Mouse (Mus musculus) heart, postnatal 25 days (tissue): Measurements from ENCODE around the gene Dido1. TPM values are rescaled to one million over a fixed set of nuclear protein-coding genes. Genes with fewer than 3 reads are reported as not detected.

Source experiments
- DNase-seq: peaks from one replicate; pipeline ENCODE4 v3.0.0; 2022; ENCODE audit warnings: low spot score
- intact Hi-C: fragments of 180-260 bp; cut with DNase I; formaldehyde crosslinking; loops from one replicate; pipeline ENCODE4 v1.15.1; 2025
- total RNA-seq, 2 experiments: library from RNA; stranded (reverse); gene quantifications; 2 replicates each; pipeline ENCODE4 v1.2.3; 2021

Gene Dido1
- total RNA-seq, 2 experiments from 2014 or later: 27.2 to 31.4 TPM

- DNase-seq: no peak
- intact Hi-C loops: loop anchor here (2.0 to 10.0 kb wide), 2 partner anchors 22 to 436 kb away; no protein-coding TSS in a partner anchor
Observed at GRCm38 (mm10) chr2:180700457-180700856, 9.3 kb downstream of the Dido1 start.

- no peak for DNase-seq
- intact Hi-C loops: no loop called here
Observed at GRCm38 (mm10) chr2:180695176-180695575, 14.6 kb downstream of the Dido1 start.

- intact Hi-C loops: no loop called here
Observed at GRCm38 (mm10) chr2:180692630-180693029, 17.2 kb downstream of the Dido1 start.

GRCm38 (mm10) chr2:180689841-180690240, 20.0 kb downstream of the Dido1 start:
- DNase-seq: no peak
- intact Hi-C loops: no loop called here

More at GRCm38 (mm10) chr2:180692630-180693029, 17.2 kb downstream of the Dido1 start:
- peak; percentile 42 for DNase-seq

DNA sequence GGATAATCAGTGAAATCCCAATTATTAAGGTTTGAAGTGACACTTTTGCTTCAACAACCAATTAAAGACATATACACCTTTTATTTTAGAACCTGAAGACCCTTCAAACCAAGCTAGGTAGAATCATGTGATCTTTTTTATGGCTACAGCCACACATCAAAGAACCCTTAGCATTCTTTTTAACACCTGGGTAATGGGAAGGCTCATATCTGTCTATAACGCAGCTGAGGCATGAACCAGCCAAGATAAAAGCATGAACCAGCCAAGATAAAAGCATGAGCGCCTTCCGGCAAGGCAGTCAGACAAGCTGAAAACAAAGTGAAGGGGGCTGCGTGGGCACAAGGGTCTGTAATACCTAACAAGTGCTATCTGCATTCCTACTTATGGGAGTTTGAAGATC, 25.8 kb downstream of the Dido1 start:
- DNase-seq: no peak
- intact Hi-C loops: no loop called here

GRCm38 (mm10) chr2:180683524-180683923, 26.3 kb downstream of the Dido1 start:
- intact Hi-C loops: no loop called here
- no peak for DNase-seq

DNA sequence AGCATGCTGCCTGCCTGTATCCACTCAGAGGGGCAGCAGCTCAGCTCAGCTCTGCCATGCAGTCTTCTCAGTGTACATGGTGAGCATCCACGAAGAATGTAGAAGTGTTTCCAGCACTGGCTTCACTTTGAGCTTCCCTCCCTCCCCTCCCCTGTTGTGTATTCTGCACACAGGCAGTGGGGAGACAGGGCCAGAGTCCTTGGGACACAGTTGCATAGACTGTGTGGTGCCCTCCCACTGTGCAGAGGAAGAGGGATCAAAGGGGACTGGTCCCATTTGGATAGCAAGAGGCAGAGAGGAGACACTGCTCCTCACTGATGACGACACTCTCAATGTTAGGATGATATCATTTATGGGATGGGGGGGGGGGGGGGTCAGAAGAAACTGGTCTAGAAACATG, 28.6 kb downstream of the Dido1 start:
- intact Hi-C loops: no loop called here

DNA sequence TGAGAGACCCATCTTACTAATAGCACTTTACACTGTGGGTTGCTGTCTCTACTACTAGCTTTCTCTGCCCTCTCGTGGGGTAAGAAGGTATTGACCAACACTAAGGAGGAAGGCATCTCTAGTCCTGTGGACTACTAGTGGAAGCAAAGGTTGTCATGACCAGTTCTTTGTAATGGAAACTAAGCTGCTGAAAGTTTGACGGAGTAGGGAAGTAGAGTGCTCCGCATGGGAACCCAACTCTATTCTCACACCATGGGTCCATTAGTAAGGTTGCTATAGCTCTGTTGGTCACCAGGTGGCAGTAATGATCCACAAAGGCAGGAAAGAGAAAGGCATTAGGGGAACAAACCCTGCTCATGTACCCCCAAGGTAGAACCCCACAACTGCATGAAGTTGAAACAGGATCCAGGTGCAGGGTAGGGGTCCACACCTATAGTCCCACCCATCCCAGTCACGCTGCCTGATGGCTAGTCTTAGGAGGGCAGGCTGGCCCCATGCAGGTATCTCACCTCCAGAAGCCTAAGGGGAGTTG, 31.1 kb downstream of the Dido1 start:
- intact Hi-C loops: loop anchor here (1.0 to 5.0 kb wide), 4 partner anchors 22 to 96 kb away; partner anchors contain the start of genes Gid8 and Mrgbp
- DNase-seq: no peak

More for the DNA sequence above, 28.6 kb downstream of the Dido1 start:
- no peak for DNase-seq

DNA sequence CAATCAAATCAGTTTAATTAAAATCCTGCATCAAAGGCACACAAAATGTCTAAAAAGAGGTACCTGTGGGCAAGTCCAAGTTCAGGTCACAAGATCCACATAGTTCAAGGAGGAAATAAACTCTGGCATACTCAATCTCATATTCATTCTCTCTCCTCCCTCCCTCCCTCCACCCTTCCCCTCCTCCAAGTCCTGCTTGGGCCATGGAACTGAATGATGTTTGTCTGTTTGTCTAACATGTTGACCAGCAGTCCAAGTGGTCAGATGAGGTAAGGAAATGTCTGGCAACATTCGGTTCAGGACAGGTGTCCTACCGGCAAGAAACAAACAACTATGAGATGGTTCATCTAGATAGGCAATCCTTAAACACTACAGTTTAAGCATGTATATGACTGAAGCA, 33.1 kb downstream of the Dido1 start:
- intact Hi-C loops: loop anchor here (5.0 kb wide), 2 partner anchors 36 to 94 kb away; partner anchors contain the start of genes Gid8 and Mrgbp

GRCm38 (mm10) chr2:180662008-180662407, 47.8 kb downstream of the Dido1 start:
- no peak for DNase-seq
- intact Hi-C loops: no loop called here

More for the DNA sequence above, 33.1 kb downstream of the Dido1 start:
- no peak for DNase-seq

GRCm38 (mm10) chr2:180660521-180660920, 49.3 kb downstream of the Dido1 start:
- no peak for DNase-seq
- intact Hi-C loops: no loop called here

- no peak for DNase-seq
- intact Hi-C loops: no loop called here
Observed at GRCm38 (mm10) chr2:180659353-180660150, 50.2 kb downstream of the Dido1 start.

DNA sequence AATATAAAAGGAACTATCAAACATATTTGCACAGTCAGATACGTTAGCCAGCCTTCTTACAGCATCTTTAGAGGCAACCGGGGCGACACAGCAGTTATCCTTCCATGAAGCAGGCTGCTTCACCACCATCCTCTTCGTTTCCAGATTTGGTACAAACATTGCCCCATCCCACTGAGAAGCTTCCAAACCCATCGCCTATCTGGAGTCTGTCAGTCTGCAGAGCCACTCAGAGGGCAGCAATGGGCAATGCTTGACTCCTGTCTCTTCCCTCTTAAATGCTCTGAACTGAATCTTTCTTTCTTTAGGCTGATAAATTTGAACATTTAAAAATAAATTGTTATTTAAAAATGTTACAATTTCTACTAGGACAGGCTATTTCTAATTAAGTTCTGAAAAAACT, 51.4 kb downstream of the Dido1 start:
- intact Hi-C loops: no loop called here
- no peak for DNase-seq

DNA sequence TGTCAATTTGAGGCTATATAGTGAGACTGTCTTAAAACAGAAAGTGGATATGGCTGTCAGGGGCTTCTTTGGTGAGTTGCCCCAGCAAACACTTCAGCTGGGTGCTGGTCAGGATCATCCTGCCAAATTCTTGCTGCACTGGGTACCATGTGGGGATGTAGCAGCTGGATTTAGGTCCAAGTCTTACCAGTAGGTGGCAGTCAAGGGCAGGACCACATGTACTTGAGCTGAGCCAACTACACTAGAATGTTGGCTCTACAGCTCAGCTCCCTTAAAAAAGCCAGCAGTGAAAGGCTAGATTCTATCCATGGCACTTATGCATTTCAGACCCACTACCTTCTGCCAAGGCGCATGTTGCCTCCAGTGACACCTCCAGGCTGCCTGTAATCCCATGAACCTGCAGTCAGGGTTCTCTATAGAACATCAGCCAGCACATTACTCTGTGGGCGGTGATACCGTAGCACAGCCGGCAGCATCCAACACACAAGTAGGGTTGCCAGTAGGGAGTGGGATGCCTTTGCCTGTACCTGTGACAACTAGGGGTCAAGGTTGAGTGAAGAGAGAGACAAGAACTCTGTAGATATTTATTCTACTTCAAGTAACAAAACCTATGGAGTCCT, 52.3 kb downstream of the Dido1 start:
- intact Hi-C loops: loop anchor here (1.0 kb wide), 1 partner anchor 88 kb away; no protein-coding TSS in a partner anchor
- DNase-seq: peak; percentile 17

DNA sequence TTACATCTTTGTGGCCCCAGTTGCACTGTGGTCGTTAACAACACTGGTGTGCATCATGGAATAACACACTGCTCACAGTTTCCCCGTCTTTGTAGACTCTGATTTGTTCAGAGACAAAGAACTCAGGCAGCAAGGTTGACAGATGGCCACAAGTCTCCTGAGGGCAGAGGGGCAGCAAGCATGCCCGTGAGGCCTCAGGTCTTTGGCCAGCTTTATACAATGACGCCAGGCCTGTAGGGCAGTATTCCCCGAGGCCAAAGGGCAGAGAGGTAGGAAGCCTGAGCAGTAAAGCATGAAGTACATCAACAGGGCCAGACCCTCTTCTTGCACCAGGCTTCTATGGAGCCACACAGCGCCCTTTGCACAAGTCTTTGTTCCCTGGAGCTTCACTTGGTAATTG, 54.6 kb downstream of the Dido1 start:
- no peak for DNase-seq
- intact Hi-C loops: no loop called here

GRCm38 (mm10) chr2:180654666-180655065, 55.1 kb downstream of the Dido1 start:
- DNase-seq: no peak
- intact Hi-C loops: no loop called here

DNA sequence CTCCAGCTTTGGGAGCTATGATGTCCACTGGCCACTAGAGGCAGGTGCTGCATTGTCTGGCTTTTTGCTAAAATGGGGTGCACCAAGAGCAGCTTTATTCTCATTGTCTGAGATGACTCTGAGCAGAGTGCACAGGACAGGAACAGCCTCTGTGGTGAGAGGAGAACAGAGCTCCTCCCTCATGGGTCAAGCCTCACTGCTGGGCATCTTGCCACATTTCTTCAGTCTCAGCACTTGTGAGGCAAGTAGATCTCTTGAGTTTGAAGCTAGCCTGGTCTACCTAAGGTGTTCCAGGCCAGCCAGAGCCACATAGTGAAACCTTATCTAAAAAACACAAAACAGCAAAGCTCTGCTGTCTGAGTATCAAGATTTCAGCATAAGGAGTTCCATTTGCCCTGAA, 63.0 kb downstream of the Dido1 start:
- intact Hi-C loops: no loop called here

GRCm38 (mm10) chr2:180643626-180644025, 66.2 kb downstream of the Dido1 start:
- DNase-seq: no peak
- intact Hi-C loops: no loop called here

More for the DNA sequence above, 63.0 kb downstream of the Dido1 start:
- no peak for DNase-seq

- intact Hi-C loops: no loop called here
- DNase-seq: no peak
Observed at GRCm38 (mm10) chr2:180642555-180643260, 67.1 kb downstream of the Dido1 start, which contains the start of gene Tcfl5. Tcfl5 (minus strand) TSS chr2:180642708.
